Comparison of ENCODE assay signal across 9 mouse cellular contexts in genomic region chr4:135655499-135655898, GRCm38 (mm10). TPM values are rescaled to one million over a fixed set of nuclear protein-coding genes. Genes with fewer than 3 reads are reported as not detected.
DNase-seq lines count a peak whose midpoint lies in the region; ATAC-seq lines count a peak whose summit lies in the region.
"Had no signal": no experiment of that assay in that cellular context is flagged by ENCODE, and none has a peak within 500 bp of the region (broad histone marks: within the 10 kb centered on the region; RNA-seq: fewer than 3 reads in every experiment).

No protein-coding gene starts in this region.

- H3K9ac ChIP-seq in kidney, embryonic 16.5 days (replicated peaks; ENCODE audit: low read length): no peak overlapping the region
- H3K9ac ChIP-seq in kidney, embryonic 14.5 days (ENCODE audit: low read depth, low read length): no peak overlapping the region

- H3K9me3 ChIP-seq in kidney, embryonic 16.5 days (ENCODE audit: low read length): no peaks in the 10 kb centered on the region
- no peaks in the 10 kb centered on the region for H3K9me3 ChIP-seq in kidney, embryonic 14.5 days (ENCODE audit: control insufficient read depth, low read length)

- no peak; the same call in 1 of the 2 replicates for ATAC-seq in kidney, embryonic 16.5 days (ENCODE audit: low FRiP score, low TSS enrichment)
- ATAC-seq in kidney, embryonic 14.5 days (ENCODE audit: low FRiP score, low TSS enrichment): no peak
- ATAC-seq in cerebellum, adult (ENCODE audit: insufficient number of reproducible peaks, low FRiP score, low TSS enrichment): no peak

- 0 out of 2 replicates have a peak overlapping the region, but pooled peaks have one; percentile 10 for H3K4me2 ChIP-seq in kidney, embryonic 16.5 days (replicated peaks; ENCODE audit: low read depth, low read length)
- H3K4me2 ChIP-seq in kidney, embryonic 14.5 days (replicated peaks; ENCODE audit: low read depth, low read length): no peak overlapping the region; the same call in 1 of the 2 replicates

- no peaks in the 10 kb centered on the region for H3K36me3 ChIP-seq in kidney, embryonic 16.5 days (ENCODE audit: insufficient read depth, low read length)
- no peaks in the 10 kb centered on the region for H3K36me3 ChIP-seq in kidney, embryonic 14.5 days (ENCODE audit: control insufficient read depth, insufficient read depth, low read length)

- no peaks in the 10 kb centered on the region for H3K27me3 ChIP-seq in kidney, embryonic 16.5 days (ENCODE audit: insufficient read depth, low read length)
- H3K27me3 ChIP-seq in kidney, embryonic 14.5 days (ENCODE audit: control insufficient read depth, insufficient read depth, low read length): no peaks in the 10 kb centered on the region; the same call in 1 of the 2 replicates

- peaks cover 28% of the 10 kb centered on the region for H3K4me1 ChIP-seq in kidney, embryonic 16.5 days (ENCODE audit: insufficient read depth, low read length)
- peaks cover 28% of the 10 kb centered on the region for H3K4me1 ChIP-seq in kidney, embryonic 14.5 days (ENCODE audit: control insufficient read depth, insufficient read depth, low read length)

- intact Hi-C loops in heart, postnatal 14 days (cut with DNase I): no loop called here

- no peak overlapping the region for H3K4me3 ChIP-seq in kidney, embryonic 16.5 days (ENCODE audit: low read length)
- H3K4me3 ChIP-seq in kidney, embryonic 14.5 days (ENCODE audit: low read length): no peak overlapping the region

- DNase-seq in cerebellum, postnatal 14 days: peak; percentile 24 to 48
- no peak for DNase-seq in cerebellum, adult 9-11 months
- DNase-seq in Muller cell, postnatal 12 days (ENCODE audit: inconsistent ontology term): peak; percentile 94
- peak; percentile 29 to 64 for DNase-seq in heart, postnatal 14 days
- DNase-seq in urinary bladder, postnatal 25 days (ENCODE audit: low spot score): no peak
- DNase-seq: gastrocnemius, postnatal 14 days had no signal

- 38% methylated on average over 7 of the region's 7 CpGs for WGBS in kidney, embryonic 16.5 days
- 40% methylated on average over 7 of the region's 7 CpGs for WGBS in kidney, embryonic 14.5 days

- peak overlapping the region; percentile 45; the same call in 1 of the 2 replicates for H3K27ac ChIP-seq in kidney, embryonic 16.5 days (ENCODE audit: low read length)
- H3K27ac ChIP-seq in kidney, embryonic 14.5 days (ENCODE audit: low read depth, low read length): no peak overlapping the region

RNA-seq across cellular contexts. Expression of gene Ifnlr1, which starts 30.6 kb away (rescaled TPM):
- polyA plus RNA-seq in kidney, embryonic 16.5 days (2015; fragmentation: Nextera tagmentation; extraction: Ambion mirVana): 1.0 and 1.4 TPM in 2 replicates
- 0.46 and 1.1 TPM in 2 replicates for polyA plus RNA-seq in kidney, embryonic 14.5 days (2014; fragmentation: Nextera tagmentation; extraction: Ambion mirVana)
- total RNA-seq in heart, postnatal 14 days (2021): 1 to 10 TPM; 2.5 to 2.9 TPM

Comparison
In these comparisons a context has a peak if more than half of its experiments do, and no peak if none do; other contexts are left out.
1. DNase-seq: peak in cerebellum, postnatal 14 days (2 of 2), Muller cell, postnatal 12 days (single experiment) and heart, postnatal 14 days (2 of 2); none in cerebellum, adult 9-11 months (single experiment) and urinary bladder, postnatal 25 days (single experiment).